Mouse (Mus musculus): Measurements from ENCODE around the gene Tspan31. TPM values are rescaled to one million over a fixed set of nuclear protein-coding genes. Genes with fewer than 3 reads are reported as not detected.

Tspan31 gene
- polyA plus RNA-seq, 1 experiment from 2014 or later, result 113 TPM

DNA sequence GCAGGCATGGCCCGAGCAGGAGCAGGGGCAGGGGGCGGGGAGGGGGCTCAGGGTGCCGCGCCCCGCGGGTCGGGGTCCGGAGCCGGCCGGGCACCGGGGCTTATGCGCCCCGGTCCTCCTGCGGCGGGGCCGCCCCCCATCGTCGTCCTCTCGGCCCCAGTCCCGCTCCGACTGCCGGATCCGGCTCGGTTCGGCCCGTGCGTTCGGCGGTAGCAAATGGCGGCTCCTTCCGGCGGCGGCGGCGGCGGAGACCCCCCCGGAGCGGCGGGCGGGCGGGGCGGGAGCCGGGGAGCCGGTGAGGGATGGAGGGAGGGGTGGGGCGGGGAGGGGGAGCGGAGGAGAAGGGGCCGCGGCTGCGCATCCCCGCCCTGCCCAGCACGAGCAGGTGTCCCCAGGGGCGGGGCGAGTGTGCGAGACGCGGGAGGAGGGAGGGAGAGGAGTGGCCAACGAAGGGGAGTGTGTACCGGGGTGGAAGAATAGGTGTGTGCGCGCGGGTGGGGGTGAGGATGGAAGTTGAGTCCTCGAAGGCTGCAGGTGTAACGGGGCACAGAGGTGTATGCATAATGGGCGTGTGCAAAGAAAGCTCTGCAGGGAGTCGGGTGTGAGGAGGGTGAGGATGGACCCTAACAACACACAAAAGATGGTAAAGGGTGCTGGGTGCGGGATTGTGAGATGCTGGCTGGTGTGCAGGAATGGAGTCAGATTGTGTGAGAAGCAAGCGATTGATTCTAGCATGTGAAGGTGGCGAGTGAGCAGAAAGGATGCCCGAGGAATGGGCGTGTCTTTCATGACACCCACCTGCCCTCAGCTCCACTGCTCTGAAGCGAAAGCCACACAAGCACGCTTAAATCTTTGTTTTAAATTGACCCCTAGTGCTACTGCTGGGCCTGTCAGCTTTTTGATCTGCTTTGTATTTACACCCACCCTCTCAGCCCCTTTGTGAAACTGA is 9.8 kb downstream of the Tspan31 start, which contains the start of gene March9:
TSS of gene March9 (minus strand) at position 217 of the 949 bp plus-strand sequence.
- peak within 1 kb of the TSS; percentile 97 for H3K27ac ChIP-seq
- peaks cover 58% of the 10 kb centered on the region for H3K4me1 ChIP-seq
- H3K36me3 ChIP-seq (replicated peaks), result peaks cover 27% of the 10 kb centered on the region
- no peaks in the 10 kb centered on the region for H3K27me3 ChIP-seq (replicated peaks)
- peak within 1 kb of the TSS; percentile 84 for H3K4me2 ChIP-seq
- peak within 1 kb of the TSS; percentile 90 for H3K9ac ChIP-seq
- no peaks in the 10 kb centered on the region for H3K9me3 ChIP-seq
- ATAC-seq (replicated peaks), result peak; percentile 46
- H3K4me3 ChIP-seq, result peak within 1 kb of the TSS; percentile 92
- under 1% methylated on average over 37 of the region's 72 CpGs for WGBS

DNA sequence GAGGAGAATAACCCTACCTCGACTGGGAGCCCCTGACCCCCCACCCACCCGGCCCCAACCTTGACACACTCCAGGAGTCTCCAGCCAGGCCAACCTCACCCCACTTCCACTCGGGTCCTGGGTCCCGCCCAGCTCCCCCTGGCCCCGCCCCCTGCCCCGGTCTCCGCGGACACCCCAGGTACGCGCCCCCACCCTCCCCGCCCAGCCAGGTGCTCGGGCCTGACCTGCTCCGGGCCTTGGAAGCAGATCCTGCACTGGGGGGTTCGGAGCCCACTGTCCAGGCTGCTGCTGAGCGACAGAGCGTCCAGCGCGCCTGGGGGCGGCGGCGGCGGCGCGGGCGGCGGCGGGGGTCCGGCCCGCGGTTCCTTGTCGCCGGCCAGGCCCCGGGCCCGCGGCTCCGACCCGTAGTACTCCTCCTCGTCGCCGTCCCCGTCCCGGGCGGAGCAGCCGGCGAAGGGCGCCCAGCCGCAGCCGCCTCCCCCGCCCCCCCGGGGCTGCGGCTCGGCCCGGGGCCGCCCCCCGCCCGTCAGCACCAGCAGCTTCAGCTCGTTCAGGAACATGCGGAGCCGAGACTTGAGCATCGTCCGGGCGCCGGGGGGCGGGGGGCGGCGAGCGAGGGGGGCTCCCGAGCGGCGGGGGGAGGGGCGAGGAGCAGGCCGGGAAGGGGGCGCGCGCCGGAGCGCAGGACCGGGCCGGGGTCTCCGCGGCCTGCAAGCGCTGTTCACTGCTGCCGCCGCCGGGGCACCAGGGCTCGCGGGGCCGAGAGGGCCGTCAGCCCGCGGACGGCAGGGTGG is 10.7 kb downstream of the Tspan31 start:
- Histone ChIP-seq H3K27me3 (replicated peaks) (no peaks in the 10 kb centered on the region), H3K9me3 (no peaks in the 10 kb centered on the region), H3K27ac (peak overlapping the region; percentile 97), H3K4me2 (peak overlapping the region; percentile 84), H3K4me3 (peak overlapping the region; percentile 92), H3K4me1 (peaks cover 55% of the 10 kb centered on the region), H3K36me3 (replicated peaks) (peaks cover 25% of the 10 kb centered on the region), H3K9ac (peak overlapping the region; percentile 90)
- ATAC-seq (replicated peaks), result 0 out of 2 replicates have a peak, but pooled peaks have one; percentile 2
- WGBS, result under 1% methylated on average over 65 of the region's 92 CpGs

DNA sequence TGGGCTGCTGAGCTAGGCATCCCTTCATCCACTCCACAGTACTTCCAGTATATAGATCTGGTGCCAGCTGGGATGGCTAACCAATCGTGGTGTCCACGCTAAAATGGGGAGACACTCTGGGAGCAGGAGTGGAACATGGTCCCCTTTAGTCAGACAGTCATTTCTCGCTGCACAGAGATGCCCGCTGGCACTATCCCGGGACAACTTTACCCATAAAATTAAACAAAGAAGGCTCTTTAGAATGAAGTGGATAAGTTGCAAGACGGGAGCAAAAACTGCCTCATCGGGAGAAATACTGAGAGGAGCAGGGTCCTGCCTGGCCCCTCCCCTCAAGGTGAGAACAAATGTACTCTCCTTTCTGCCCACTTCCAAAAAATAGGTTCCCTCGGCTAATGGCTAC is 11.4 kb downstream of the Tspan31 start:
- peaks cover 29% of the 10 kb centered on the region for H3K36me3 ChIP-seq (replicated peaks)
- 3% methylated on average over 8 of the region's 8 CpGs for WGBS
- ATAC-seq (replicated peaks), result no peak

DNA sequence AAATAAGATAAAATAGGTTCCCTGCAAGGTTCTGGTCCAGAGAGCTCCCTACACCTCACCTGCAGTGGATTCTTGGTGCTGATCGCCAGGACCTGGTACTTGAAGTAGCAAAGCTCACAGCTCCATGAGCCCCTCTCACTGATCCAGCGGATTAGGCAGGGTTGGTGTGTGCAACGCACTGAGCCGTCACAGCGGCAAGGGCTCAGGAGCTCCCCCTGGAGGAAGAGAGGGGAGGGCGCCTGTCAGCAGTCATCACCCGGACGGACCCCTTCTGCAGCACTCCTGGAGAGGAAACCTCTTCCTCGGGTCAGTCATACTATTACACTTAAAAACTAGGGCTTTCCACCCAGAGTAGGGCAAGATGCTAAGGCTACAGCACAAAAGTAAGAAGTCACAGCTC is 11.9 kb downstream of the Tspan31 start:
- peaks cover 55% of the 10 kb centered on the region for H3K4me1 ChIP-seq
- WGBS, result under 1% methylated on average over 9 of the region's 9 CpGs
- ATAC-seq (replicated peaks), result 0 out of 2 replicates have a peak, but pooled peaks have one; percentile 5

More for the DNA sequence above, 11.4 kb downstream of the Tspan31 start:
- H3K4me2 ChIP-seq, result peak overlapping the region; percentile 84
- H3K9ac ChIP-seq, result peak overlapping the region; percentile 90
- peak overlapping the region; percentile 92 for H3K4me3 ChIP-seq
- no peaks in the 10 kb centered on the region for H3K27me3 ChIP-seq (replicated peaks)
- H3K9me3 ChIP-seq, result no peaks in the 10 kb centered on the region
- peak overlapping the region; percentile 97 for H3K27ac ChIP-seq
- H3K4me1 ChIP-seq, result peaks cover 55% of the 10 kb centered on the region

DNA sequence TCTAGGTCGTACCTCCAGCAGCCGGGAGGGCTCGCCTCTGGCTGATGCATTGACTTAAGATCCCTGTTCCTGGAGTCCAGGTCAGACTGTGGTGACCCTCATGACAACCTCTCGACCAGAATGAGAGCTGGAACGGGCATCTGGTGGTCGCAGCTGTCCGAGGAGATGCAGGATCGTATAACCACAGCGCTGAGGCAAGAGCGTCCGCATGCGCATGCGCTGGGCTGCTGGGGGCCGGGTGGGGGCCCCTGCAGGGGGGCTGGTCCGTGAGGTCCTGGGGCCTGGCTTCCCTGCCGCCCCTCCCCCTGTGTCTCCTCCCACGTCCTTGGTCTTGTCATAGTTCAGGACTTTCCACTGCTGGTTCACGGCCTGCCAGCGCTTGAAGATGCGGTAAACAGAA is 13.6 kb downstream of the Tspan31 start:
- H3K9ac ChIP-seq, result no peak overlapping the region
- no peaks in the 10 kb centered on the region for H3K9me3 ChIP-seq
- peaks cover 41% of the 10 kb centered on the region for H3K4me1 ChIP-seq
- no peak overlapping the region for H3K4me3 ChIP-seq
- no peak overlapping the region for H3K27ac ChIP-seq
- no peak overlapping the region for H3K4me2 ChIP-seq
- peaks cover 8% of the 10 kb centered on the region for H3K27me3 ChIP-seq (replicated peaks)
- WGBS, result 92% methylated on average over 20 of the region's 20 CpGs
- peaks cover 39% of the 10 kb centered on the region for H3K36me3 ChIP-seq (replicated peaks)
- ATAC-seq (replicated peaks), result no peak

More for the DNA sequence above, 11.9 kb downstream of the Tspan31 start:
- H3K4me3 ChIP-seq, result peak overlapping the region; percentile 92
- no peaks in the 10 kb centered on the region for H3K27me3 ChIP-seq (replicated peaks)
- H3K9me3 ChIP-seq, result no peaks in the 10 kb centered on the region
- H3K9ac ChIP-seq, result peak overlapping the region; percentile 90
- H3K36me3 ChIP-seq (replicated peaks), result peaks cover 34% of the 10 kb centered on the region
- 0 out of 2 replicates have a peak overlapping the region, but pooled peaks have one; percentile 97 for H3K27ac ChIP-seq
- peak overlapping the region; percentile 84 for H3K4me2 ChIP-seq

DNA sequence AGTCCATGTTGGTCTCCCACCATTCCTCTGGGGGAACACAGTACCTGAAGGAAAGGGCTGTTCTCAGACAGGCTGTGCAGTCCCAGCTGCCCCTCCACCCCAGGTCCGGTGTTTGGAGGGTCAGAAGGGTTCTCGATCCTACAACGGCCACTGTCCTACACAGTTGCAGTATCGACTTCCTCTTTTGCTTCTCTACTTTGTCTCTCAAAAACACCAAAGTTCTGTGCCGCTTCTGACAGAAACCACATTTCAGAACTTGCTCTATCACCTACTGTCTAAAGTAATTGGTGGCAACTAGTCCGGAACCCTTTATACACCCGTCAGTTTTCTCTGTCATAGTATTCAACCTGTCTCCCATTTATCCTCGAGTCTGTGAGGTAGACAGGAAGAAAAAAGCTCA is 14.7 kb downstream of the Tspan31 start:
- 91% methylated on average over 8 of the region's 8 CpGs for WGBS
- Histone ChIP-seq H3K9ac (no peak overlapping the region), H3K4me3 (no peak overlapping the region), H3K4me1 (peaks cover 33% of the 10 kb centered on the region), H3K27ac (no peak overlapping the region), H3K36me3 (replicated peaks) (peaks cover 39% of the 10 kb centered on the region), H3K27me3 (replicated peaks) (peaks cover 18% of the 10 kb centered on the region), H3K4me2 (no peak overlapping the region), H3K9me3 (no peaks in the 10 kb centered on the region)
- ATAC-seq (replicated peaks), result no peak

DNA sequence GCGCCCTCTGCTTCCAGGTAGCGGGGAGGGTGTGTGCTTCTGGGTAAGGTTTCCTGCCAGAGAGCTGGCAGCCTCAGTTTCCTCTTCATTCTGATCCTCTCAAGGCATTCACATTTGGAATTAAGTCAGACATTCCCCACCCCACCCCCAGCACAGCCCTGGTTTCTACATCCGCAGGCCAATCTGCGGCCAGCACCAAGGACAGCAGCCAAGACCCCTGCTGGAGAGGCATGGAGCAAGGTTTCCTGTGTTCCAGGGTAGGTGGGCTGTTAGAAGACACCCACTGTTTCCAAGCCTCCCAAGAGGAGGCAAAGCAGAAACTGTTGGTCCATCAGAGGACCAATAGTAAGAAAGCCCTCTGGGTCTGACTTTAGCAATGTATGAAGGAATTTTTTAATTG is 15.4 kb downstream of the Tspan31 start:
- H3K27ac ChIP-seq, result no peak overlapping the region
- H3K9me3 ChIP-seq, result no peaks in the 10 kb centered on the region
- H3K4me3 ChIP-seq, result no peak overlapping the region
- H3K4me1 ChIP-seq, result peaks cover 36% of the 10 kb centered on the region
- H3K36me3 ChIP-seq (replicated peaks), result peaks cover 39% of the 10 kb centered on the region
- WGBS, result 80% methylated on average over 4 of the region's 4 CpGs
- no peak overlapping the region for H3K4me2 ChIP-seq
- ATAC-seq (replicated peaks), result no peak
- no peak overlapping the region for H3K9ac ChIP-seq
- peaks cover 26% of the 10 kb centered on the region for H3K27me3 ChIP-seq (replicated peaks)

DNA sequence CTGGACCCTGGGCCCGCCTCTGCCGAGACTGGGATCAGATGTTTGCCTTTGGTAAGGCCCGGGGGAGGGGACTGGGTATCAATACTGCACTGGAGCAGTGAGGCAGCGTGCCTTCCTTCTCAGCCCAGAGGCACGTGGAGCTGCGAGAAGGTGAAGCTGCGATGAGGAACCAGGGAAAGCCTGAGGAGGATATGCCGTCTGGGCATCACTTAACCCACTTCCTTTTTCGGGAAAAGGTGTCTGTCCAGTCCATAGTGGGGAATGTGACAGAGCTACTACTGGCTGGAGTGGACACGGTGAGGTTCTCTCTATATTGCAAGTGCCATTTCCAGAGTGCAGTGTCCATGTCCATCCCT is 20.0 kb downstream of the Tspan31 start:
- no peak overlapping the region for H3K9ac ChIP-seq
- no peak overlapping the region for H3K4me2 ChIP-seq
- no peak for ATAC-seq (replicated peaks)
- H3K4me3 ChIP-seq, result no peak overlapping the region
- WGBS, result 21% methylated on average over 10 of the region's 10 CpGs
- H3K36me3 ChIP-seq (replicated peaks), result peaks cover 14% of the 10 kb centered on the region
- peaks cover 50% of the 10 kb centered on the region for H3K27me3 ChIP-seq (replicated peaks)
- no peaks in the 10 kb centered on the region for H3K9me3 ChIP-seq
- no peak overlapping the region for H3K27ac ChIP-seq
- H3K4me1 ChIP-seq, result peaks cover 16% of the 10 kb centered on the region

DNA sequence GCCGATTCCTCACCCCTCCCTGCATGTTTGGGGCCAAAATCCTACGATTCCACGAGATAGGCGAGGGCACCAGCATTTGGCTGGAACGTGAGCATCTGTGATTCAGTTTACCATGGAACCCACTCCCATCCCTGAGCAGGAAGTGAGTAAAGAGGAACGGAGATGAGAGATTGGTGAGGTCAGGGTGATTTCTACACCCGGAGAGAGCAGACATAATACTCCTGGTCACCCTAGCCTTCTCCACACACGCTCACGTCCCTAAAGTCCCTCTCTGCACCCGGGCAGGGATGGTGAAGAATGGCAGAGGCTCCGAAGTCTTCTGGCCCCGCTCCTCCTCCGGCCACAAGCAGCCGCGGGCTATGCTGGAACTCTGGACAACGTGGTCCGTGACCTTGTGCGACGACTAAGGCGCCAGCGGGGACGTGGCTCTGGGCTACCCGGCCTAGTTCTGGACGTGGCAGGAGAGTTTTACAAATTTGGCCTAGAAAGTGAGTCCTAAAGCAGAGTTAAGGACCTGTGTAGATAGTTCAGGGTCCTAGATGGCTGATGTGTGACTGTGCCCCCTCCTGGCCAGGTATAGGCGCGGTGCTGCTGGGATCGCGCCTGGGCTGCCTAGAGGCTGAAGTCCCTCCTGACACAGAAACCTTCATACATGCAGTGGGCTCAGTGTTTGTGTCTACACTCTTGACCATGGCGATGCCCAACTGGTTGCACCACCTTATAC is 20.5 kb downstream of the Tspan31 start:
- Histone ChIP-seq H3K4me2 (no peak overlapping the region), H3K9me3 (no peaks in the 10 kb centered on the region), H3K27ac (no peak overlapping the region), H3K4me1 (peaks cover 11% of the 10 kb centered on the region), H3K27me3 (replicated peaks) (peaks cover 50% of the 10 kb centered on the region), H3K4me3 (no peak overlapping the region), H3K9ac (no peak overlapping the region), H3K36me3 (replicated peaks) (peaks cover 14% of the 10 kb centered on the region)
- 3% methylated on average over 29 of the region's 29 CpGs for WGBS
- ATAC-seq (replicated peaks), result no peak

DNA sequence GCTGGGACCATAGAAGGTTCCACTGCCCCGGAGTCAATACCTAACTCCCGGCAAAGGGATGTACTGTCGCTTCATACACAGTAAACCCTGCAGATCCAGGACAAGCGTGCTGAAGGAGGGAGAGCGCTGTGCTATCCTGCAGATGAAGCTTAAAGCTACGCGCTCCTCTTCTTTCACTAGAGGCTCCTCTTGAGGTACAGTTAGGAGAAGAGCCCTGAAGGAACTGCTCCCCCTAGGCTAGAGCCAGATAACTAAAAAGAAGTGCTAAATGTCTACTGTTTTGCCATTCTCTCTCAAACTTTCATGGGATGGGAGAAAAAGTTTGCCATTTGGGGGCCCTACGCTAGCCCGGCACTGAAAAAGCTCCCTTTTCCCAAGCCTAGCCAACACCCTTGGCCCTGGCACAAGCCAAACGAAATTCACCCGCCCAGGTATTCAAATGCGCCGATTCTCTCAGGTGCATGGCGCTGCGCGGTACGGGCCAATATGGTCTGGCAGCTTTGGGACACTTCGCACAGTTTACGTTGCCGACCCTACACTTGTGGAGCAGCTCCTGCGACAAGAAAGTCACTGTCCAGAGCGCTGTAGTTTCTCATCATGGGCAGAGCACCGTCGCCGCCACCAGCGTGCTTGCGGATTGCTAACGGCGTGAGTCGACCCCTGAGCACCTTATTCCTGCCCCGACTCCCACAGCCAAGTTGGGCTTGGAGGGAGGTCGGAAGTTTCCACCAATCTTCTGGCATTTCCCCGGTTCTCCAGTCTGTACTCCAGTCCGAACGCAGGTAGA is 21.3 kb downstream of the Tspan31 start:
- Histone ChIP-seq H3K4me2 (no peak overlapping the region), H3K27ac (no peak overlapping the region), H3K9me3 (no peaks in the 10 kb centered on the region), H3K4me3 (no peak overlapping the region), H3K27me3 (replicated peaks) (peaks cover 50% of the 10 kb centered on the region), H3K4me1 (peaks cover 11% of the 10 kb centered on the region), H3K36me3 (replicated peaks) (peaks cover 11% of the 10 kb centered on the region), H3K9ac (no peak overlapping the region)
- ATAC-seq (replicated peaks), result no peak
- WGBS, result 6% methylated on average over 35 of the region's 35 CpGs

DNA sequence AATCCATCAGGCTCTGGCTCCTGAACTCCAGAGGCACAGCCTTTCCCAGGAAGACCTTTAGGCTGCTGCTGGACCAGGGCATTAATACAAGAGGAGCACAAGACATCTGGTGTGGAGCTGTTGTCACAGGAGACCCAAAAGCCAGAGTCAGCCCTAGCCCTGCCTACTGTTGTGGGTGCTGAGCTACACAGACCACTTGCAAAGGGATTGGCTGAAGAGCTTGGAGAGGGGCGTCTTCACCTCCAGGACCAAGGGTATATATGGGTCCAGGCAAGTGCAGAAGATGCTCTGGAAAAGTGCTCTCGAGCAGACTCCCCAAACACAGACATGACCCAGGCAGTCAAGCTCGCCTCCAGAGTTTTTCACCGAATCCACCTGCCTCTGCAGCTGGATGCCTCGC is 22.1 kb downstream of the Tspan31 start, which contains the start of gene Cyp27b1:
TSS of gene Cyp27b1 (plus strand) at position 297 of the 400 bp plus-strand sequence.
- no peak for ATAC-seq (replicated peaks)

More for the DNA sequence above, 22.1 kb downstream of the Tspan31 start, which contains the start of gene Cyp27b1:
- H3K9me3 ChIP-seq, result no peaks in the 10 kb centered on the region
- no peak within 1 kb of the TSS for H3K9ac ChIP-seq
- peaks cover 12% of the 10 kb centered on the region for H3K4me1 ChIP-seq
- H3K27me3 ChIP-seq (replicated peaks), result peaks cover 50% of the 10 kb centered on the region
- WGBS, result 30% methylated on average over 5 of the region's 5 CpGs
- H3K4me3 ChIP-seq, result no peak within 1 kb of the TSS
- H3K4me2 ChIP-seq, result no peak within 1 kb of the TSS
- H3K36me3 ChIP-seq (replicated peaks), result 0 out of 2 replicates have a peak, but pooled peaks cover 3% of the 10 kb centered on the region
- H3K27ac ChIP-seq, result no peak within 1 kb of the TSS

All from midbrain, embryonic 15.5 days (tissue).